Mouse (Mus musculus): Measurements from ENCODE around the gene Map7. TPM values are rescaled to one million over a fixed set of nuclear protein-coding genes. Genes with fewer than 3 reads are reported as not detected.
A peak's percentile ranks its signal among the peaks of the same experiment; 100 is the strongest.

Gene Map7
- total RNA-seq, 1 experiment from 2014 or later = 15.8 TPM

DNA sequence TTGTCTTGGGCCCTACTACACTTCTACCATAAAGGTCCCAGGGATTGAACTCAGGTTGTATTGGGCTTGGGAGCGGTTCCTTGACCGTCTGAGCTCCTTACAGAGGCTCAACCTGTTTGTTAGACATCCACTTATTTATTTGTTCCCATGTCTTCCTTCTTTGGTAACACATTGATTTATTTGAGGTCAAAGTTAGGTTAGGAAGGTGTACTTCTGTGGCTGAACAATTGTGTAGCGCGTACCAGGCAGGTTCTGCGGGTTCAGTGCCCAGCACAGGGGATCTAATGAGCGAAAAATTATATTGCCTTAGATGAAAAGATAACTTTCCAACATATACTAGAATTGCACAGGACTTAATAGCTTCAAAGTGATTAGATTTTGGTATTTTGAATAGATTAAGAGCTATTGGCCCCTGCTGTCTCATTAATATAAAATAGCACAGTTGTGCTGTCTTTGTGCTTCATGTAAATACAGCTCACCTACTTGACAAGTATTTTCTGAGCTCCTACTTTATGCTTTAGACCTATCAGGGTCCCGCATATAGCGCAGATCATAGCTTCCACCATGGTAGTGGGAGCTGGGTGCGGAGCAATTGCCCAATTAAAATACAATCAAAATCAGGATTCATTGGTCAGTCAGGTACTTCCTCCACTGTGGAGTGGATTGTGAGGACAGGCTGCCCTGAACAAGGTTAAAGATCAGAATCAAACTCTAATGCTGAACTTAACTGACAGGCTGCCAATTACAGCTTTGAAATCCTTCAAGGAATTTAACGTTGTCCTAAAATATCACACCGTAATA is 162.9 kb downstream of the Map7 start:
- ATAC-seq (ENCODE audit: extremely low read depth, insufficient number of reproducible peaks, low FRiP score, poor library complexity, severe bottlenecking) = no peak

DNA sequence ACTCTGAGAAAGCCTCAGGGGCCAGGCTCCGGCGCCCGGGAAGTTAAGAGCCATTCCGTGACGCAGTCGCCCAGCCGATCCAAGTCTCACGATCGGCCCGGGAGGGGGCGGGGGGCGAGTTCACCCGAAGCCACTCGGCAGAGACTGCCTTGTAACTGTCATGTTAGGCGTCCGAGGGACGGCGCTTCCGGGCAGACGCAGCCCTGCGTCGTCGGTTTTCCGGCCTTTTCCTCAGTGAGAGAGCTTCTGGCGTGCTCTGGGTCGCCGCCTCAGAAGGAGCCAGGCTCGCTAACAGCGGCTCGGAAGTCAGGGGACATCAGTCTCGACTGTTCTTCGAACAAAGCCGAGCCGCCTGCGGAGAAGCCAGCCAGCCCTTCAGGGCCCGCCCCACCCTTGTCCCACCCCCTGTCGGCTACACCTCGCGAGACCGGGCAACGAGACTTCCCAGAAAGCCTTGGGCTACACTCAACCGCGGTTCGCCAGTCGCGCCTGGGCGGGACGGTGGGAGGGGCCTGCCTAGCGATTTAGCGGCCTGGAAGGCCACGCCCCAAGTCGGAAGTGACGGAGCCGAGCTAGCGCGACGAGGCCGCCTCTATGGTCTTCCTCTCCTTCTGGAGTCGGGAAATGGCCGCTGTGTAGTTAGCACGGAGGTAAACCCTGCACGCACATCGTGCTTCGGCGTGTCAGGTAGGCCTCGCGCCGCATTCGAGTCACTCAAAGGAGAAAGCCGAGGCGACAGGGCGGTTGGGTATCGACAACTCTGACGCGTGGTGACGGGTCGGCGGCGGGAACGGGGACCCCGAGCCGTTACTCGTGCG is 163.9 kb downstream of the Map7 start, which contains the start of gene Bclaf1:
Gene Bclaf1, plus strand, starts transcription at position 552 of the 818 bp plus-strand sequence.
- ATAC-seq (ENCODE audit: extremely low read depth, insufficient number of reproducible peaks, low FRiP score, poor library complexity, severe bottlenecking) = peak; percentile 90

DNA sequence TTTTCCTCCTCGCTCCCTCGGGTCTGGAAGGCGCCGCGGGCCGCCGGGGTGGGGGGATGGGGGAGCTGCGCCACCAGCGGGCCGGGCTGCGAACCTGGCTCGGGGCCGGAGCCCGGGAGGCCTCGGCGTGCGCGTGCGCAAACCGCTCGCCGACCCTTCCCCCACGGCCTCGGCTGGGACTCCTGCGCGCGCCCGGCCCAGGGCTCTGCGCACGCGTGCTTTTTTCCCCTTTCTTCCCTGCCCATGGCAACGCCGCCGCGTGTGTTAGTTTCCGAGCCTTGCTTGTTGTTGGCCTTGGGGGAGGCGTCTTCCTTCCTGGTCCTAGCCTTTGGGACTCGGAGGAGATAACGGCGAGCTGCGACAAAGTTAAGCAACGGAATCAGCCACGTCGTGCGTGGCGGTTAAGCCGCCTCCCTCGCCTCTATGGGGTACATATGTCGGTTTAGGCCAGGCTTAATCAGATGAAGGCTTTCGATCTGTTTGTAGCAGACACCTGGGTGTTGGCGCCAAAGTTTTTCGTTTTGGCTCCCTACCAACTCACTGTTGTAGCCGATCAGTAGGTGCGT is 164.5 kb downstream of the Map7 start:
- ATAC-seq (ENCODE audit: extremely low read depth, insufficient number of reproducible peaks, low FRiP score, poor library complexity, severe bottlenecking) = peak; percentile 18; the same call in 1 of the 2 replicates

DNA sequence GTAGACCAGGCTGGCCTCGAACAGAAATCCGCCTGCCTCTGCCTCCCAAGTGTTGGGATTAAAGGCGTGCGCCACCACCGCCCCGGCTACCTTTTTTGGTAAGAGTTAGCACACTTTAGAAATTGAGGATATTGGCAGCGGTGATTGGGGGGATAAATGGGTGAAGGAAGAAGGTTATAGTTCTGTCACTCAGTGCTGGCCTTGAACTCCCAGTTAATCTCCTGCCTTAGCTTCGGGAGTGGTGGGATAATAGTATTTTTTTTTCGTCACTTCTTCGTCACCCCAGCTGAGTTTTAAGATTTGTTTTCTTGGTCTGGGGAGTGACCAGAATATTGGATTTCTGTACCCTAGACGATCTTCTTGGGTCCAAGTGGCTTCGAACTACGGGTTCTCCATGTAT is 165.2 kb downstream of the Map7 start:
- no peak for ATAC-seq (ENCODE audit: extremely low read depth, insufficient number of reproducible peaks, low FRiP score, poor library complexity, severe bottlenecking)

DNA sequence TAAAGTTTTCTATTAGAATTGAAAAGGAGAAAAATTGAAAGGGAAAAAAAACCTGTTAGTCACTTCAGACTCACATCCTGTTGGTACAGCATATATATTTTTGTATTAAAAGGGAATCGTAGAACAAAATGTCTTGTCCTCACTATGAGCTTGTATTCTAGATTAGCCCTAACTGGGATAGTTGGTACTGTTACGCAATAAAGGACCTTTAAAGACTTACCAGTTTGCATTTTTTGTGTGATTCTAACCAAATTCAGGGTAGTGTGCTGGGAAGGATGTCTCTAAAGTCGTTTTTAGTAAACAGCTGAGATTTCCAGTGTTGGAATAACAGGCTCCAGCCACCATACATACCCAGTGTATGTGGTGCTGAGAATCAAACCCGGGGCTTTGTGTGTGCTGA is 165.7 kb downstream of the Map7 start:
- ATAC-seq (ENCODE audit: extremely low read depth, insufficient number of reproducible peaks, low FRiP score, poor library complexity, severe bottlenecking) = no peak

DNA sequence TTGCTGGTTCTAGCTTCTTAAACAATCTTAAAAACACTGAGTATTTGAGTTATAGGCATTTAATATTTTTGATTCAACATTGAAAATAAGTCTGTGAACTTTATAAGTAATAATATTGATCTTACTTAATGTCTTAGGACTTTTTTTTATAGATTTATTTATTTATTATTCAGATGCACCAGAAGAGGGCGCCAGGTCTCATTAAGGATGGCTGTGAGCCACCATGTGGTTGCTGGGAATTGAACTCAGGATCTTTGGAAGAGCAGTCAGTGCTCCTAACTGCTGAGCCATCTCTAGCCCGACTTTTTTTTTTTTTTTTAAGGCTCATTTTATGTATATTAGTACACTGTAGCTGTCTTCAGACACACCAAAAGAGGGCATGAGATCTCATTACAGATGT is 166.5 kb downstream of the Map7 start:
- ATAC-seq (ENCODE audit: extremely low read depth, insufficient number of reproducible peaks, low FRiP score, poor library complexity, severe bottlenecking) = no peak

DNA sequence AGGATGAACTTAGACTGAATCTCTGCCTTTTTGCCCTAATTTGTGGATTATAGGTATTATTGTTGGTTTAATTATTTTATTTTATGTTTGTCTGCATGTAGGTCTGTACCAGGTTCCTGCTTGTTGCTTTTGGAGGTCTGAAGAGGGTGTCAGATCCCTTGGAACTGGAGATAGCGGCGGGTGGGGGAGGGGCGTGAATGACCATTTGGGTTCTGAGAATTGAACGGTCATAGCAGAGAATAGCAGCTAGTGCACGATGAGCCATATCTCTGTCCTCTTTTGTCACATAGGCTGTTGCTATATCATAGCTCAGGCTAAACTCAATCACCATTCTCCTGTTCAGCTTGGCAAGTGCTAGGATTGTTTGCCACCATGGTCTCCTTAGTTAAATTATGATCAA is 169.2 kb downstream of the Map7 start:
- no peak for ATAC-seq (ENCODE audit: extremely low read depth, insufficient number of reproducible peaks, low FRiP score, poor library complexity, severe bottlenecking)

DNA sequence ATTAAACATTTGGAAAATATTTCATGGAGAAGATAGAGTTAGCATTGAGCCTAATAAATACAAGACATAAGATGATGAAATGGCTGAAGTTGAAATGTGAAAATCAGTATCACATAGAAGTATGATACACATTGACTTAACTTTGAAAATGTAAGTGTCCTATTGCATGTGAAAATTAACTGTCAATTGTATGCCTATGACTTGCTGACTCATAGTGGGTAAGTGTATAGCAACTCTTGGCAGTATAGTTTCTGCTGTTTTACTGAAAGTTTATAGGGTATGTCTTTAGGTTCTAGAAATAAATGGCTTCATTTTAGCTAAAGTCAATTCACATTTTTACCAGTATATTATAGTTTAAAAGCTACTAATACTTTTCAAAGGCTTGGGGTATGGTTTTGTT is 178.0 kb downstream of the Map7 start:
- ATAC-seq (ENCODE audit: extremely low read depth, insufficient number of reproducible peaks, low FRiP score, poor library complexity, severe bottlenecking) = no peak

Other genes with a start within 250 kb of the Map7 start
- 12.0 and 17.1 TPM in 2 replicates for gene Pex7, start 240.8 kb upstream of the Map7 start, total RNA-seq (2017)
- 133 and 144 TPM in 2 replicates for gene Map3k5, start 214.0 kb upstream of the Map7 start, total RNA-seq (2017)
- 450 and 463 TPM in 2 replicates for gene Bclaf1, start 164.0 kb downstream of the Map7 start, total RNA-seq (2017)
- 0.61 and 0.81 TPM in 2 replicates for gene Mtfr2, start 199.3 kb downstream of the Map7 start, total RNA-seq (2017)